Mouse (Mus musculus) hindbrain, embryonic 14.5 days (tissue): ENCODE measurements at regions not wholly inside any gene's neighbourhood (a gene's known extent, or its start where the extent isn't known, plus 50 kb on each side); places are given as distances from the start of the nearest gene placed in this dataset.

Source experiments
- ATAC-seq: fragments of 200-750 bp; cut with Nextera tagmentation; 2 replicates; pipeline ENCODE4 v1.8.0; 2017; ENCODE audit warnings: moderate number of reproducible peaks, mild to moderate bottlenecking, moderate TSS enrichment, moderate library complexity; ENCODE audit not compliant: low FRiP score
- DNase-seq: peaks from one replicate; pipeline ENCODE4 v3.0.0-alpha.2; 2015; ENCODE audit warnings: low spot score
- H3K27ac ChIP-seq: fragments of 300-500 bp; sonication (generic); 2 replicates; pipeline ENCODE4 v1.5.1; 2014; ENCODE audit warnings: mild to moderate bottlenecking, moderate library complexity
- H3K27me3 ChIP-seq: fragments of 300-500 bp; sonication (generic); 2 replicates; pipeline ENCODE4 v1.6.1; 2014; ENCODE audit warnings: mild to moderate bottlenecking, low read length, mixed read lengths; ENCODE audit not compliant: control insufficient read depth, insufficient read depth
- H3K36me3 ChIP-seq: fragments of 300-500 bp; sonication (generic); replicated peaks from 2 replicates; pipeline ENCODE4 v1.6.1; 2014; ENCODE audit not compliant: control insufficient read depth, insufficient read depth
- H3K4me1 ChIP-seq: fragments of 300-500 bp; sonication (generic); replicated peaks from 2 replicates; pipeline ENCODE4 v1.6.1; 2014; ENCODE audit warnings: antibody characterized with exemption, low read length, mixed read lengths; ENCODE audit not compliant: control insufficient read depth, insufficient read depth
- H3K4me2 ChIP-seq: fragments of 300-500 bp; sonication (generic); replicated peaks from 2 replicates; pipeline ENCODE4 v1.6.1; 2014; ENCODE audit warnings: mild to moderate bottlenecking, moderate library complexity
- H3K4me3 ChIP-seq: fragments of 300-500 bp; sonication (generic); replicated peaks from 2 replicates; pipeline ENCODE4 v1.5.1; 2014; ENCODE audit warnings: mild to moderate bottlenecking, low read length
- H3K9ac ChIP-seq: fragments of 300-500 bp; sonication (generic); 2 replicates; pipeline ENCODE4 v1.6.1; 2014
- H3K9me3 ChIP-seq: fragments of 300-500 bp; sonication (generic); 2 replicates; pipeline ENCODE4 v1.6.1; 2016; ENCODE audit warnings: low read length; ENCODE audit not compliant: control insufficient read depth
- WGBS: fragments of 180-500 bp; shearing (Covaris S2); extraction: QIAGEN DNeasy Blood & Tissue Kit; methylation state at CpG from one replicate; pipeline ENCODE4 v1.1.7; 2014; 5-methylcytosine and 5-hydroxymethylcytosine counted together

GRCm38 (mm10) chr10:56935174-56935573, 551.0 kb upstream of the Hsf2 start:
- ATAC-seq (no peak), DNase-seq (no peak)
- Histone ChIP-seq H3K36me3 (no peaks in the 10 kb centered on the region), H3K4me2 (no peak overlapping the region), H3K4me1 (no peaks in the 10 kb centered on the region), H3K9ac (no peak overlapping the region), H3K9me3 (no peaks in the 10 kb centered on the region), H3K27me3 (no peaks in the 10 kb centered on the region), H3K4me3 (no peak overlapping the region), H3K27ac (no peak overlapping the region)
- 80% methylated on average over 4 of the region's 4 CpGs for WGBS

GRCm38 (mm10) chr10:56941972-56942371, 544.2 kb upstream of the Hsf2 start:
- Histone ChIP-seq H3K4me3 (no peak overlapping the region), H3K27ac (no peak overlapping the region), H3K9ac (no peak overlapping the region), H3K4me1 (no peaks in the 10 kb centered on the region), H3K4me2 (no peak overlapping the region), H3K9me3 (no peaks in the 10 kb centered on the region), H3K27me3 (no peaks in the 10 kb centered on the region), H3K36me3 (no peaks in the 10 kb centered on the region)
- ATAC-seq, result no peak
- no peak for DNase-seq
- WGBS, result 55% methylated on average over 4 of the region's 4 CpGs

DNA sequence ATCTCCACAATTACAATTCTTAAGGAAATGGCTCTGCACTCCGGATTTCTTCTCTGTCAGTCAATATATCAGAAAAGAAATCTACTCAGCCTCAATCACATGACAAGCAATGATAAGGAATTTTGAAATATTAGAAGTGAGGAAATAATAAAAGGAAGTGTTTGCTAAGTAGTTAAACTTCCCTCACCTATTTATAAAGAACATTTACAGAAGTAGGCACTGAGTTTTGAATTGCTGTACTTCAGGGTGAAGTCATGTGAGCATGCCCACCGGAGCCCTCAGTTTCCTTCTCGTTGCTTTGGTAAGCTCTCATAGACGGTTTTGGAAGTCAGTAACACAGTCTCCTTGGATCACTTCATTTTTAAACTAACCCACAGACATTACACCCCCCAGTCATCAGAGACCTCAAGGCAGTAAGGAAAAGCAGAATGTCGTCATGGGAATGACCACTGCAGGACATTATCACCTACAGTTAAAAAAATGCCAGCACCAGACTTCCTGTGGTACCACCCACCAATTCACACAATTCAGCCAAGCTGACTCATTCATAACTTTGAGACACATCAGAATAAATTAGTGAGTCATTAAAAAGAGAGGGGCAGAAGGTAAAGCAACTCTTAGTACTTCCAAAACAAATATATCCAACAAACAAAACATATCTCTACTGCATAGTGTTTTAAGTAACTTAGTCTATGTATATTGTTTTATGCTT, 541.6 kb upstream of the Hsf2 start:
- DNase-seq (no peak), ATAC-seq (no peak)
- Histone ChIP-seq H3K27me3 (no peaks in the 10 kb centered on the region), H3K9ac (no peak overlapping the region), H3K27ac (no peak overlapping the region), H3K36me3 (no peaks in the 10 kb centered on the region), H3K4me3 (no peak overlapping the region), H3K4me1 (no peaks in the 10 kb centered on the region), H3K4me2 (no peak overlapping the region), H3K9me3 (no peaks in the 10 kb centered on the region)
- WGBS, result 88% methylated on average over 5 of the region's 5 CpGs

DNA sequence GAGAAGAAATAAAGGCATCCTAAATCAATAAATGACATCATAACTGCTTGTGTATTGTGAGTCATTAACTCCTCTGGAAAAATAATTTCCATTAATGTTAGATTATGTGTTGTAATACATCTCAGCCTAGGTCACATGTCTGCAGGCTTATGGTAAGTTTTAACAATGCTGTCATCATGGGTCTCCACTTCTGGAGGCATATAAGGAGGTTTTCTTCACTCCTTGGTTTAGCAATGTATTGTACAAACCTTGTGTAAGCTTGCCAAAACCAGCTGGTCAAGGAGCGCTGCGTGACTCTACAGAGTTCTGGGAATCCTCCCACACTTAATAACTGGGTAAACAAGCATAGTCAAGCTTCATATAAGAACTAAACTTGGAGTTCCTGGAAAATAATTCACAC, 529.5 kb upstream of the Hsf2 start:
- H3K9me3 ChIP-seq, result no peaks in the 10 kb centered on the region
- no peaks in the 10 kb centered on the region for H3K4me1 ChIP-seq
- no peak overlapping the region for H3K4me3 ChIP-seq
- H3K9ac ChIP-seq, result no peak overlapping the region
- H3K27me3 ChIP-seq, result no peaks in the 10 kb centered on the region
- ATAC-seq (no peak), DNase-seq (no peak)
- H3K4me2 ChIP-seq, result no peak overlapping the region
- WGBS, result 92% methylated on average over 2 of the region's 2 CpGs
- no peak overlapping the region for H3K27ac ChIP-seq
- H3K36me3 ChIP-seq, result no peaks in the 10 kb centered on the region

- no peaks in the 10 kb centered on the region for H3K9me3 ChIP-seq
- H3K27me3 ChIP-seq, result no peaks in the 10 kb centered on the region
- no peaks in the 10 kb centered on the region for H3K4me1 ChIP-seq
- no peak overlapping the region for H3K9ac ChIP-seq
- WGBS, result 83% methylated on average over 4 of the region's 4 CpGs
- no peak overlapping the region for H3K4me3 ChIP-seq
- no peaks in the 10 kb centered on the region for H3K36me3 ChIP-seq
- DNase-seq (no peak), ATAC-seq (no peak)
- H3K4me2 ChIP-seq, result no peak overlapping the region
- H3K27ac ChIP-seq, result no peak overlapping the region
Observed at GRCm38 (mm10) chr10:56962096-56962807, 523.9 kb upstream of the Hsf2 start.

GRCm38 (mm10) chr10:56963215-56963614, 523.0 kb upstream of the Hsf2 start:
- WGBS, result 82% methylated on average over 3 of the region's 3 CpGs
- Histone ChIP-seq H3K4me1 (no peaks in the 10 kb centered on the region), H3K27ac (no peak overlapping the region), H3K4me3 (no peak overlapping the region), H3K27me3 (no peaks in the 10 kb centered on the region), H3K9ac (no peak overlapping the region), H3K36me3 (no peaks in the 10 kb centered on the region), H3K4me2 (no peak overlapping the region), H3K9me3 (no peaks in the 10 kb centered on the region)
- no peak for ATAC-seq
- DNase-seq, result no peak

- no peak overlapping the region for H3K9ac ChIP-seq
- no peaks in the 10 kb centered on the region for H3K27me3 ChIP-seq
- DNase-seq (no peak), ATAC-seq (no peak)
- no peak overlapping the region for H3K4me2 ChIP-seq
- no peak overlapping the region for H3K4me3 ChIP-seq
- H3K36me3 ChIP-seq, result no peaks in the 10 kb centered on the region
- no peaks in the 10 kb centered on the region for H3K4me1 ChIP-seq
- 86% methylated on average over 1 of the region's 1 CpGs for WGBS
- no peaks in the 10 kb centered on the region for H3K9me3 ChIP-seq
- no peak overlapping the region for H3K27ac ChIP-seq
Observed at GRCm38 (mm10) chr10:56968913-56969312, 517.3 kb upstream of the Hsf2 start.

DNA sequence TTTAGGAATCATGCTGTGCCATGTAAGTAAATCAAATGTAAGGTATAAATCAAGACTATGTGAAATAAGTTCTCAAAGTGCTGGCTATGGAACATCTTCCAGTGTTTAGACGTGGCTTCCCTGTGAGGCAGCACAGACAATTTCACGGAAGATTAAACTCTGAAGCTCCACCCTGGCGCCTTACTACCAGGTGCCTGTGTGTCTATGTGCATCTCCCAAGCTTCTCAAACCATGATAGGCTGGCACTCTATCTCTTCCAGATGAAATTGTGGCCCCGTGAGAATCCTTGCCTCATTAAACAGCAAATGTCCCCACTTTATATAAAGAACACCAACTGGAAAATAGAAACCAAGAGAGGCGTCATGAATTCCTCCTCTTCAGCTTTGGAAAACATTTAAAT, 511.4 kb upstream of the Hsf2 start:
- H3K4me3 ChIP-seq, result no peak overlapping the region
- H3K4me2 ChIP-seq, result no peak overlapping the region
- ATAC-seq, result no peak
- no peak overlapping the region for H3K27ac ChIP-seq
- no peak overlapping the region for H3K9ac ChIP-seq
- no peaks in the 10 kb centered on the region for H3K9me3 ChIP-seq
- no peak for DNase-seq
- no peaks in the 10 kb centered on the region for H3K4me1 ChIP-seq
- H3K36me3 ChIP-seq, result no peaks in the 10 kb centered on the region
- 83% methylated on average over 5 of the region's 5 CpGs for WGBS
- no peaks in the 10 kb centered on the region for H3K27me3 ChIP-seq

- Histone ChIP-seq H3K9me3 (no peaks in the 10 kb centered on the region), H3K27ac (no peak overlapping the region), H3K27me3 (no peaks in the 10 kb centered on the region), H3K4me2 (no peak overlapping the region), H3K36me3 (no peaks in the 10 kb centered on the region), H3K4me1 (no peaks in the 10 kb centered on the region), H3K9ac (no peak overlapping the region), H3K4me3 (no peak overlapping the region)
- ATAC-seq, result no peak
- DNase-seq, result no peak
- 50% methylated on average over 3 of the region's 3 CpGs for WGBS
Observed at GRCm38 (mm10) chr10:56979601-56980000, 506.6 kb upstream of the Hsf2 start.
